ENCODE assay signal across 8 mouse cellular contexts in the genomic region with DNA sequence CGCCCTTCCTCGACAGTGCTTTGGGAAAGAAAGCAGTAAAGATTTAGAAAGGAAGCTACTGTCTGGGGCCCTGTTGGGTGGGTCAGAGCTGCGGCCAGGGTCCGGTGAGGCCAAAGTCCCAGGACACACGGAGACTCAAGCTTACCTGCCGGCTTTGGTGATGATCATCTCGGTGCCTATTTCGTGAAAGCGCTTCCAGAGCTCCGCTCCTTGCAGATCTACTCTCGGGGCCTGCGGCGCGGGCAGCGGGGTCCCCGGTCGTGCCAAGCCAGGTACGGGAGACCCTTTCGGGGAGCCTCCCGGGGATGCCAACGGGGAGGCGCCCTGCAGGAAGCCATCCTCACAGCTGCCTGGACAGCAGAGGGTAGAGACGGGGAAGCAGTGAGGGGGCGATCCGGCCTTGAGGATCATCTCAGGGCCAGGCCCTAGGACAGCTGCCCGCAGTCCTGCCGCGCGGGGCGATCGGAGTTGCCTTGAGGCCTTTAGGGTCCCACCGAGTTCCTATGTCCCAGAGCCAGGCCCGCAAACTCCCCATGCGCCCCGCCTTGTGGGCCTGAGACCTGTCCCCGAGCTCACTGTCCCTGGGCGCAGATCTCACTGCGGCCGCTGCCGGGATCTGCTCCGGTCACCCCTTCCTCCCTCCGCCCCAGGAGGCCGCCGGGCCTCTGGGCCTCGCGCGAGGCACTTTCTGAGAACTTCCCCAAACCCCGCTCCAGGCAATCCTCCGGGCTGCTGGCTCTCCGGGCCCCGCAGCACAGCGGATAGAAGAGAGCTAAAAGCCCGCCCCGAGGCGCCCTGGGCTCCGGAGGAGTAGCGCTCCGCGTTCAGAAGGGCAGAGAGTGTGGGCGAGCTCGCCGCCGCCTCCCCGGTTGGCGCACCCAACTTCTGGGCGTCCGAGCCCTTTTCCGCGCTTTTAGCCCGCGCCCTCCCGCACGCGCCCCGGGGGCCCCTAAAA. TPM values are rescaled to one million over a fixed set of nuclear protein-coding genes. Genes with fewer than 3 reads are reported as not detected.
A peak's percentile ranks its signal among the peaks of the same experiment; 100 is the strongest.
DNase-seq lines count a peak whose midpoint lies in the region; ATAC-seq lines count a peak whose summit lies in the region.

No protein-coding gene starts in this region.

- peaks cover 53% of the 10 kb centered on the region for H3K27me3 ChIP-seq in intestine, embryonic 15.5 days (replicated peaks)
- H3K27me3 ChIP-seq in midbrain, embryonic 14.5 days (ENCODE audit: control insufficient read depth, insufficient read depth, low read length): peaks cover 70% of the 10 kb centered on the region

- ATAC-seq in intestine, embryonic 15.5 days: peak; percentile 69
- ATAC-seq in midbrain, embryonic 14.5 days (ENCODE audit: low FRiP score, low TSS enrichment): peak; percentile 25; the same call in 1 of the 2 replicates

- DNase-seq in heart, adult 18-20 months: peak; percentile 36 to 67
- no peak for DNase-seq in heart, adult 8-10 months (ENCODE audit: low spot score)
- DNase-seq in adrenal gland, postnatal 25 days: peak; percentile 44
- peak; percentile 57 for DNase-seq in gastrocnemius, postnatal 10 days
- DNase-seq in midbrain, embryonic 14.5 days: peak; percentile 49
- DNase-seq in natural killer cell, adult 2 months (ENCODE audit: low spot score in 2 of 2): no peak
- no peak for DNase-seq in frontal cortex, postnatal 25 days (ENCODE audit: low spot score in 2 of 2)

- peaks cover 17% of the 10 kb centered on the region for H3K4me1 ChIP-seq in intestine, embryonic 15.5 days (replicated peaks)
- peaks cover 10% of the 10 kb centered on the region; the same call in 1 of the 2 replicates for H3K4me1 ChIP-seq in midbrain, embryonic 14.5 days (ENCODE audit: control insufficient read depth, insufficient read depth, low read length)

- peak overlapping the region; percentile 46 for H3K4me3 ChIP-seq in intestine, embryonic 15.5 days (replicated peaks)
- peak overlapping the region; percentile 37 for H3K4me3 ChIP-seq in midbrain, embryonic 14.5 days (replicated peaks; ENCODE audit: low read depth, low read length)

- H3K9ac ChIP-seq in intestine, embryonic 15.5 days: peak overlapping the region; percentile 41
- peak overlapping the region; percentile 20; the same call in 1 of the 2 replicates for H3K9ac ChIP-seq in midbrain, embryonic 14.5 days (replicated peaks; ENCODE audit: low read length)

- peak overlapping the region; percentile 88 for H3K4me2 ChIP-seq in intestine, embryonic 15.5 days (replicated peaks)
- H3K4me2 ChIP-seq in midbrain, embryonic 14.5 days (ENCODE audit: low read length): peak overlapping the region; percentile 67

- H3K27ac ChIP-seq in intestine, embryonic 15.5 days: no peak overlapping the region
- no peak overlapping the region for H3K27ac ChIP-seq in midbrain, embryonic 14.5 days (replicated peaks; ENCODE audit: low read depth, low read length)

- no peaks in the 10 kb centered on the region for H3K9me3 ChIP-seq in intestine, embryonic 15.5 days
- no peaks in the 10 kb centered on the region for H3K9me3 ChIP-seq in midbrain, embryonic 14.5 days (ENCODE audit: control insufficient read depth, low read length)

- under 1% methylated on average over 74 of the region's 75 CpGs for WGBS in intestine, embryonic 15.5 days
- 1% methylated on average over 74 of the region's 75 CpGs for WGBS in midbrain, embryonic 14.5 days

- no peaks in the 10 kb centered on the region for H3K36me3 ChIP-seq in intestine, embryonic 15.5 days
- no peaks in the 10 kb centered on the region for H3K36me3 ChIP-seq in midbrain, embryonic 14.5 days (ENCODE audit: control insufficient read depth, insufficient read depth, low read length)

RNA-seq across cellular contexts. Expression of a gene that starts 1.5 kb away (rescaled TPM):
- 1 to 10 TPM; 3.7 to 4.6 TPM for total RNA-seq in heart, adult 18-20 months (2021)
- 1 to 10 TPM; 3.7 to 5.0 (median 4.1) TPM for total RNA-seq in heart, adult 8-10 months (2022)
- total RNA-seq in adrenal gland, postnatal 25 days (2021): 1.2 and 1.8 TPM in 2 replicates
- total RNA-seq in gastrocnemius, postnatal 10 days (2021): 1 to 10 TPM; 2.7 to 3.7 TPM
- polyA plus RNA-seq in intestine, embryonic 15.5 days (2015; fragmentation: Nextera tagmentation; extraction: Ambion mirVana): 0.36 and 0.38 TPM in 2 replicates
- 0.08 and 3.2 TPM in 2 replicates for polyA plus RNA-seq in midbrain, embryonic 14.5 days (2014; fragmentation: Nextera tagmentation; extraction: Ambion mirVana)

Comparison
In these comparisons a context has a peak if more than half of its experiments do, and no peak if none do; other contexts are left out.
1. DNase-seq: peak in heart, adult 18-20 months (2 of 2), adrenal gland, postnatal 25 days (single experiment), gastrocnemius, postnatal 10 days (single experiment) and midbrain, embryonic 14.5 days (single experiment); none in heart, adult 8-10 months (single experiment), natural killer cell, adult 2 months (0 of 2) and frontal cortex, postnatal 25 days (0 of 2).